ENCODE assay signal across 23 mouse cellular contexts in the genomic region with DNA sequence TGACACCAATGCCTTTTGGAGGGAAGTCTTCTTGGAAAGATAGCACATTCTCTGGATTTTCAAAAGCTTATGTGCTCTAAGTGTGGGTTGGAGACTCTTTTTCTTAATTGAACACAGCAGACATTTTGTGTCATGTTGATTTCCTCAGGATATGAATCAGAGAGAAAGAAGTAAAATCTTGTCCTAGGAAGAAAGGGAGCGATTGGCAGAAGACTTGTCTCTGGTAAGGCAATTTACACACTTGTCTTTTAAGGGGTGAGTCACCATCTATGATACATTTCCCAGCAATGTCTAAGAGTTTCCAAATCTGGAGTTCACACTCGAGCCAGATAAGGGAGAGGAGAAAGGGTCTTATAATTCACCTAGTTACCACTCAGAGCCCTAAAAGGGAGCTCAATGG.
DNase-seq lines count a peak whose midpoint lies in the region; ATAC-seq and TF ChIP-seq lines count a peak whose summit lies in the region.
"Had no signal": no experiment of that assay in that cellular context is flagged by ENCODE, and none has a peak within 500 bp of the region (broad histone marks: within the 10 kb centered on the region; RNA-seq: fewer than 3 reads in every experiment).

No protein-coding gene starts in this region.

- peak overlapping the region; percentile 68 for H3K4me2 ChIP-seq in myocyte (ENCODE audit: low read depth)
- H3K4me2 ChIP-seq: forebrain, embryonic 15.5 days; heart, embryonic 11.5 days; hindbrain, embryonic 12.5 days; hindbrain, embryonic 15.5 days had no signal

- no peak overlapping the region for H3ac ChIP-seq in myocyte (ENCODE audit: control insufficient read depth, insufficient read length)

- peaks cover 13% of the 10 kb centered on the region for H3K79me2 ChIP-seq in myocyte (ENCODE audit: control insufficient read depth, insufficient read depth)

- H3K27me3 ChIP-seq in myocyte (ENCODE audit: control insufficient read depth, insufficient read depth, insufficient read length): no peaks in the 10 kb centered on the region
- H3K27me3 ChIP-seq: CH12.LX; forebrain, embryonic 15.5 days; hindbrain, embryonic 12.5 days; hindbrain, embryonic 15.5 days had no signal

- ATAC-seq in frontal cortex, adult (ENCODE audit: low TSS enrichment): peak; percentile 47; the same call in 1 of the 2 replicates
- ATAC-seq: activated CD4-positive, CD25-positive, alpha-beta regulatory T cell, adult 4 months; forebrain, embryonic 15.5 days; intestine, postnatal 0 days had no signal

- no peak overlapping the region for H3K27ac ChIP-seq in left cerebral cortex, adult 2 months
- H3K27ac ChIP-seq: forebrain, embryonic 15.5 days; hindbrain, embryonic 12.5 days; hindbrain, embryonic 15.5 days had no signal

- no peak overlapping the region for H3K4me3 ChIP-seq in myocyte
- no peak overlapping the region for H3K4me3 ChIP-seq in left cerebral cortex, adult 2 months
- H3K4me3 ChIP-seq: forebrain, embryonic 15.5 days; hindbrain, embryonic 12.5 days; hindbrain, embryonic 15.5 days had no signal

- TF ChIP-seq CTCF in left cerebral cortex, adult 2 months (IDR thresholded peaks at IDR 0.05): no peak

- intact Hi-C loops in left cerebral cortex, adult 2 months (cut with DNase I): no loop called here

- peaks cover 10% of the 10 kb centered on the region for H3K36me3 ChIP-seq in myocyte (ENCODE audit: control insufficient read depth, insufficient read depth)
- H3K36me3 ChIP-seq: G1E had no signal

- DNase-seq in frontal cortex, postnatal 25 days (ENCODE audit: low spot score in 2 of 2): no peak
- DNase-seq in 416B (ENCODE audit: low read depth) (peak; percentile 3), NIH3T3 (ENCODE audit: low read depth) (peak; percentile 73)
- no peak for DNase-seq in urinary bladder, postnatal 25 days (ENCODE audit: low spot score)
- no peak for DNase-seq in layer of hippocampus, adult 9-10 months (ENCODE audit: low spot score)
- no peak for DNase-seq in left cerebral cortex, adult 2 months (ENCODE audit: extremely low spot score in 1 of 2, low spot score in 2 of 2)
- DNase-seq: adrenal gland, adult 8-10 months; adrenal gland, postnatal 25 days; cerebellum, adult 18-20 months; cerebellum, adult 9-10 months; cerebellum, postnatal 14 days; gastrocnemius, postnatal 10 days; gastrocnemius, postnatal 36 days had no signal

- no peak for TF ChIP-seq POLR2A in myocyte (IDR thresholded peaks at IDR 0.05; ENCODE audit: insufficient read length, low read depth)

TF ChIP-seq in myocyte, 11 proteins besides CTCF, POLR2A, EP300 and RAD21:
- no peak for TF ChIP-seq MYOG (IDR thresholded peaks at IDR 0.05; ENCODE audit: control insufficient read depth in 1 of 3, insufficient read depth in 1 of 3, insufficient read length in 2 of 3, low read depth in 2 of 3)
- TF ChIP-seq USF1 (IDR thresholded peaks at IDR 0.05; ENCODE audit: low read depth): no peak
- TF ChIP-seq REST (IDR thresholded peaks at IDR 0.05; ENCODE audit: insufficient read depth, insufficient read length): no peak
- TF ChIP-seq SRF (IDR thresholded peaks at IDR 0.05; ENCODE audit: control insufficient read depth, insufficient read length, low read depth): no peak
- no peak for TF ChIP-seq CEBPB (IDR thresholded peaks at IDR 0.05; ENCODE audit: insufficient read depth, poor library complexity, severe bottlenecking)
- TF ChIP-seq POLR2AphosphoS2 (IDR thresholded peaks at IDR 0.05; ENCODE audit: insufficient read length, low read depth): no peak
- no peak for TF ChIP-seq TCF3 (IDR thresholded peaks at IDR 0.05; ENCODE audit: insufficient read length, low read depth)
- no peak for TF ChIP-seq E2F4 (IDR thresholded peaks at IDR 0.05; ENCODE audit: insufficient read depth)
- no peak for TF ChIP-seq MYOD1 (IDR thresholded peaks at IDR 0.05; ENCODE audit: control insufficient read depth in 1 of 3, insufficient read length in 2 of 3, low read depth in 2 of 3)
- TF ChIP-seq TCF12 (IDR thresholded peaks at IDR 0.05; ENCODE audit: insufficient read depth, poor library complexity, severe bottlenecking): no peak
- TF ChIP-seq MAX (IDR thresholded peaks at IDR 0.05; ENCODE audit: low read depth): no peak

Comparison
In these comparisons a context has a peak if more than half of its experiments do, and no peak if none do; other contexts are left out.
1. DNase-seq: peak in 416B (single experiment) and NIH3T3 (single experiment); none in frontal cortex, postnatal 25 days (0 of 2), urinary bladder, postnatal 25 days (single experiment), layer of hippocampus, adult 9-10 months (single experiment) and left cerebral cortex, adult 2 months (0 of 2).